Mouse (Mus musculus): ENCODE measurements at regions not wholly inside any gene's neighbourhood (a gene's known extent, or its start where the extent isn't known, plus 50 kb on each side); places are given as distances from the start of the nearest gene placed in this dataset.

- H3K27me3 ChIP-seq (ENCODE audit: control insufficient read depth, insufficient read depth, low read length): no peaks in the 10 kb centered on the region
- H3K4me3 ChIP-seq (ENCODE audit: low read depth, low read length): no peak overlapping the region
- DNase-seq (ENCODE audit: low spot score) (peak; percentile 34), ATAC-seq (ENCODE audit: insufficient number of reproducible peaks, low FRiP score, low TSS enrichment, low read depth) (no peak)
- H3K9ac ChIP-seq (ENCODE audit: low read length): no peak overlapping the region
- H3K27ac ChIP-seq (replicated peaks; ENCODE audit: low read depth, low read length): peak overlapping the region; percentile 65; the same call in 1 of the 2 replicates
- peaks cover 27% of the 10 kb centered on the region for H3K4me1 ChIP-seq (ENCODE audit: control insufficient read depth, insufficient read depth, low read length)
- 60% methylated on average over 10 of the region's 10 CpGs for WGBS
- H3K36me3 ChIP-seq (ENCODE audit: control insufficient read depth, insufficient read depth, low read length): no peaks in the 10 kb centered on the region
- no peak overlapping the region for H3K4me2 ChIP-seq (ENCODE audit: low read depth, severe bottlenecking)
- no peaks in the 10 kb centered on the region for H3K9me3 ChIP-seq (ENCODE audit: control insufficient read depth, low read length)
These were observed 95.9 kb downstream of the Snx19 start for GRCm38 (mm10) chr9:30522595-30523350.

- no peak overlapping the region for H3K4me3 ChIP-seq (ENCODE audit: low read depth, low read length)
- peaks cover 26% of the 10 kb centered on the region for H3K4me1 ChIP-seq (ENCODE audit: control insufficient read depth, insufficient read depth, low read length)
- peak overlapping the region; percentile 65 for H3K27ac ChIP-seq (replicated peaks; ENCODE audit: low read depth, low read length)
- ATAC-seq (ENCODE audit: insufficient number of reproducible peaks, low FRiP score, low TSS enrichment, low read depth): no peak
- no peaks in the 10 kb centered on the region for H3K27me3 ChIP-seq (ENCODE audit: control insufficient read depth, insufficient read depth, low read length)
- no peak overlapping the region for H3K9ac ChIP-seq (ENCODE audit: low read length)
- no peak for DNase-seq (ENCODE audit: low spot score)
- no peaks in the 10 kb centered on the region for H3K9me3 ChIP-seq (ENCODE audit: control insufficient read depth, low read length)
- 66% methylated on average over 6 of the region's 6 CpGs for whole genome bisulfite sequencing
- no peaks in the 10 kb centered on the region for H3K36me3 ChIP-seq (ENCODE audit: control insufficient read depth, insufficient read depth, low read length)
- no peak overlapping the region for H3K4me2 ChIP-seq (ENCODE audit: low read depth, severe bottlenecking)
These were observed 94.8 kb downstream of the Snx19 start for GRCm38 (mm10) chr9:30521556-30522240.

- no peaks in the 10 kb centered on the region for H3K36me3 ChIP-seq (ENCODE audit: control insufficient read depth, insufficient read depth, low read length)
- no peaks in the 10 kb centered on the region for H3K27me3 ChIP-seq (ENCODE audit: control insufficient read depth, insufficient read depth, low read length)
- H3K27ac ChIP-seq (replicated peaks; ENCODE audit: low read depth, low read length): 0 out of 2 replicates have a peak overlapping the region, but pooled peaks have one; percentile 60
- H3K9me3 ChIP-seq (ENCODE audit: control insufficient read depth, low read length): no peaks in the 10 kb centered on the region
- DNase-seq (ENCODE audit: low spot score): peak; percentile 82
- no peak overlapping the region for H3K4me3 ChIP-seq (ENCODE audit: low read depth, low read length)
- H3K4me2 ChIP-seq (ENCODE audit: low read depth, severe bottlenecking): no peak overlapping the region
- no peak overlapping the region for H3K9ac ChIP-seq (ENCODE audit: low read length)
- ATAC-seq (ENCODE audit: insufficient number of reproducible peaks, low FRiP score, low TSS enrichment, low read depth): peak; percentile 94
- WGBS: 19% methylated on average over 9 of the region's 9 CpGs
- H3K4me1 ChIP-seq (ENCODE audit: control insufficient read depth, insufficient read depth, low read length): peaks cover 24% of the 10 kb centered on the region
These were observed 94.0 kb downstream of the Snx19 start for GRCm38 (mm10) chr9:30520853-30521439.

GRCm38 (mm10) chr9:30520116-30520515, 93.2 kb downstream of the Snx19 start:
- no peak for ATAC-seq (ENCODE audit: insufficient number of reproducible peaks, low FRiP score, low TSS enrichment, low read depth)
- no peaks in the 10 kb centered on the region for H3K27me3 ChIP-seq (ENCODE audit: control insufficient read depth, insufficient read depth, low read length)
- no peaks in the 10 kb centered on the region for H3K36me3 ChIP-seq (ENCODE audit: control insufficient read depth, insufficient read depth, low read length)
- no peaks in the 10 kb centered on the region for H3K9me3 ChIP-seq (ENCODE audit: control insufficient read depth, low read length)
- H3K9ac ChIP-seq (ENCODE audit: low read length): no peak overlapping the region
- 14% methylated on average over 1 of the region's 1 CpGs for WGBS
- 0 out of 2 replicates have a peak overlapping the region, but pooled peaks have one; percentile 60 for H3K27ac ChIP-seq (replicated peaks; ENCODE audit: low read depth, low read length)
- peaks cover 24% of the 10 kb centered on the region for H3K4me1 ChIP-seq (ENCODE audit: control insufficient read depth, insufficient read depth, low read length)
- no peak for DNase-seq (ENCODE audit: low spot score)
- no peak overlapping the region for H3K4me2 ChIP-seq (ENCODE audit: low read depth, severe bottlenecking)
- no peak overlapping the region for H3K4me3 ChIP-seq (ENCODE audit: low read depth, low read length)

- WGBS: 90% methylated on average over 1 of the region's 1 CpGs
These were observed 92.3 kb downstream of the Snx19 start for GRCm38 (mm10) chr9:30519231-30519630.

More at GRCm38 (mm10) chr9:30519231-30519630, 92.3 kb downstream of the Snx19 start:
- no peaks in the 10 kb centered on the region for H3K36me3 ChIP-seq (ENCODE audit: control insufficient read depth, insufficient read depth, low read length)
- DNase-seq (ENCODE audit: low spot score) (no peak), ATAC-seq (ENCODE audit: insufficient number of reproducible peaks, low FRiP score, low TSS enrichment, low read depth) (no peak)
- no peak overlapping the region for H3K4me2 ChIP-seq (ENCODE audit: low read depth, severe bottlenecking)
- H3K9ac ChIP-seq (ENCODE audit: low read length): no peak overlapping the region
- H3K4me1 ChIP-seq (ENCODE audit: control insufficient read depth, insufficient read depth, low read length): peaks cover 24% of the 10 kb centered on the region
- no peak overlapping the region for H3K27ac ChIP-seq (replicated peaks; ENCODE audit: low read depth, low read length)
- H3K27me3 ChIP-seq (ENCODE audit: control insufficient read depth, insufficient read depth, low read length): no peaks in the 10 kb centered on the region
- H3K4me3 ChIP-seq (ENCODE audit: low read depth, low read length): no peak overlapping the region
- H3K9me3 ChIP-seq (ENCODE audit: control insufficient read depth, low read length): no peaks in the 10 kb centered on the region

Measured in limb, embryonic 11.5 days (tissue).